Mouse (Mus musculus): ENCODE measurements around the gene Rnase13.

Rnase13 gene

DNA sequence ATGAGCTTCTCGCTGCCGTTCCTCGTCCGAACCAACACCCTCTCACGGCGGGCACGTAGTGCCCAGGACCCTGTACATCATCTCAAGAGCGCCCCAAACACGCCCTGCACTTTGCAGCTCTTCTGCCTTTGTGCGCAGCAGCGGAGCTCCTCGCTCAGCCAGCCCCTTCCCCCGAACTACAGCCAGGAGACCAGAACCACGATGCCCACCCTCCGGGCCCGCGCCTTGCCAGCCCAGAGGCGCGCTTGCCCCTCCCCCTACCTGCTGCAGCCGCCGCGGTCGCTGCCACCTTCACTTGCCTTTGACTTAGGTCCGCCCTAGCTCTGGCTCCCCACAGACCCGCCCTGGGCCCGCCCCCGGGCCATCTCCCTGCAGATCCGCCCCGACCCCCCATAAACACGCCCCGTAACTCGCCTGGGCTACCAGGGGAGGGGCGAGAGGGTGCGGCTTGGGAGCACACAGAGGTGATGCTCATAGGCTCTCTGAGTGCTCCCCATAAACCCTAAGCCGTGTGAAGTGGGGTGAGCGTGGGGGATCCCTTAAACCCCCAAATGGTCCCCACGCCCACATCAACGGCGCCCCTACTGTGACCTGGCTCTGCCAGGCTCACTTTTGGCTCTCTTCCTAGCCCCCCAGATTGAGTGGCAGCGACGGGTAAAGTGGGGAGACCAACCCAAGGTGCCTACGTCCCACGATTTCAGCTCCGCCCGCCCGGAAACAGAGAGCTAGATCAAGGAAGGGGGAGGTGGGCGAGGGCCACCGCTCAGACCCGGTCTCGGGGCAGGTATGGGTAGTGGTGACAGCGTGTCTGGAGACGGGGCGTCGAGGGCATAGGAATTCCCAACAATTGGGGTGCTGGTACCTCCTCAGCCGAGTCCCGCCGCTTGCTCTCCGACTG is 9.3 kb downstream of the Rnase13 start:
- ATAC-seq (ENCODE audit: low TSS enrichment): peak; percentile 62

DNA sequence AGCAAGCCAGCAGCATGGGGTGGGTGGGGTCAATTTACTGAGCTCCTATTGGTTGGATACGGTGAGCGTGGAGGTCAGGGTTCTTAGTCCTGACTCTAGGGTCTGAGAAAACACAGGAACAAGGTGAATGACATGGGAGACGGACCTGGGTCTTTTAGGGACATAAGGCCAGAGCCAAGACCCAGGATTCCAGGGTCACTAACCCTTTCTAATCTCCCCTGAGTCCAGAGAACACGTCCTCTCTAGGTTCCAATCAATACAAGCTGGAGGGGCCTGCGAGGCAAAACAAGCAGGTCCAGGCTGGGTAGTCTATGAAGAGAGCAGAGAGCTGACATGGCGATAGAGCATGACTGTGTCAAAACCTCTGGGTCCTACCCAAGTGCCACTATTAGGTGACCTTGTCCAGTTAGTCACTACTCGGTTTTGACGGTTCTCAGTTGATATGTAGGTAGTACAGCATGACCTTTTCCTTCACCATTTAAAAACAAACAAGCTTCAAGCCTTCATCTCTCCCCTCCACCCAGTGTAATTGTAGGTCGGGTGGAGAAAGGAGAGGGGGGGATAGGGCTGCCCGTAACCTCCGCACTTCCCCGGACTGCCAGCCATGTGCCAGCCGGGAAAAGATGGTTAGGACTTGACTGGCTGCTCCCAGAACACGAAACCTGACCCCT is 10.0 kb downstream of the Rnase13 start:
- 0 out of 2 replicates have a peak, but pooled peaks have one; percentile 0 for ATAC-seq (ENCODE audit: low TSS enrichment)

DNA sequence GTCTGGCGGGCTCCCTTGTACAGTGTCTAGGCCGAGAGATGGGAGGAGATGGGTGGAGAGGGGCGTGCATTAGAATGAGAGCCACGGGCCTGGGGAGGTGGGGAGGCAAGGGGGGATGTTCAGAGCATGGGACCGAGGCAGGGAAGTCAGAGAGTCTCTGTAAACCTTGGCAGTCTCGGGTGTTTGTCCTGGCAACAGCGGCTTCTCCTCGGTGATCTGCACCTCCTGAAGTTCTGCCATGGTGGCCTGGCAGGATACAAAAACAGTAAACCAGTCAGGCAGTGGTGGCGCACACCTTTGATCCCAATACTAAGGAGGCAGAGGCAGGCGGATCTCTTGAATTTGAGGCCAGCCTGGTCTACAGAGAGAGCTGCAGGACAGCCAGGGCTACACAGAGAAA is 11.3 kb downstream of the Rnase13 start:
- ATAC-seq (ENCODE audit: low TSS enrichment): no peak

DNA sequence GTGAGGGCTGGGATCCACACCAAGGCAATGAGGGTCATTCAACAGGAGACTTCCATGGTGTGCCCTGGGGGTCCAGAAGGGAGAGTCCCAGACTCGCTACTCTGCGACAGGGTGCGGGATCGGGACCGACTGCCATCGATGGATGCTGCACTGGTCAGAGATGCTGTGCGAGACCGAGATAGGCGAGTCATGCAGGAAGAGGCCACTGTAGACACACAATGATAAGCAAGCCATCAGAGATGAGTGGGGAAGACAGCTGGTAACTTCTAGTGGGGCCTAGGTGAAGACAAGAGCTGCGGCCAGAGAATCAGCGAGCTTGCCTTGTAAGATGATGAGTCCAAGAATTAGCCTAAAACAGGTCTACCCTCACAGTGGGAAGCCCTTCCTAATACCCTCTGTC is 16.5 kb downstream of the Rnase13 start:
- no peak for ATAC-seq (ENCODE audit: low TSS enrichment)

DNA sequence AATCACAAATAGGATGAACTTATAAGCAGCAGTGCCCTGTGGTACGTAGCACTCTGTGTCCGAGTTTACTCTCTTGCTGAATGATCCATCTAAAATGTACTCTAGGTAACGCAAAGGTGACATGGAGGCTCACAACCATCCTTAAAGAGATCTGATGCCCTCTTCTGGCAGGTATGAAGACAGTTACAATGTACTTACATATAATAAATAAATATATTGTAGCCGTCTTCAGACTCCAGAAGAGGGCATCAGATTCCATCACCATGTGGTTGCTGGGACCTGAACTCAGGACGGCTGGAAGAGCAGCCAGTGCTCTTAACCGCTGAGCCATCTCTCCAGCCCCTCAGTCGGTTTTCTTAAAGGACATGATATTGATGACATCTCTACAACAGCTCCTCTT is 17.9 kb downstream of the Rnase13 start:
- 0 out of 2 replicates have a peak, but pooled peaks have one; percentile 22 for ATAC-seq (ENCODE audit: low TSS enrichment)

DNA sequence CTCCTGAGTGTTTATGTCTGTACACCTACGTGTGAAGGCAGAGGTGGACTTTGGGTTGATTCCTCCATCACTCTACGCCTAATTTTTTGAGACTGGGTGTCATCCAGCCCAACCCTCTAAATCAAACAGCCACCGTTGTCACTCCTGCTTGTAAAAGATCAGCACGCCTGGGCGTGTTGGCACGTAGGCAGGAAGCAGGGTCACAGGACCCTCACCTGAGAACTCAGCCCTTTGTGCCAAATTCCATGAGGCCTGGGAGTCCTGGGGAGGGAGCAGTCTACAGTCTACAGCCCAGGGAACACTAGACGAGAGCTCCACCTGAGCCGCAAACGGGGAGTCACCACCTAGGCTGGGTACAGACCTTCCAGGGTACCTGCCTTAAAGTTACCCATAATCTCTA is 18.8 kb downstream of the Rnase13 start:
- no peak for ATAC-seq (ENCODE audit: low TSS enrichment)

DNA sequence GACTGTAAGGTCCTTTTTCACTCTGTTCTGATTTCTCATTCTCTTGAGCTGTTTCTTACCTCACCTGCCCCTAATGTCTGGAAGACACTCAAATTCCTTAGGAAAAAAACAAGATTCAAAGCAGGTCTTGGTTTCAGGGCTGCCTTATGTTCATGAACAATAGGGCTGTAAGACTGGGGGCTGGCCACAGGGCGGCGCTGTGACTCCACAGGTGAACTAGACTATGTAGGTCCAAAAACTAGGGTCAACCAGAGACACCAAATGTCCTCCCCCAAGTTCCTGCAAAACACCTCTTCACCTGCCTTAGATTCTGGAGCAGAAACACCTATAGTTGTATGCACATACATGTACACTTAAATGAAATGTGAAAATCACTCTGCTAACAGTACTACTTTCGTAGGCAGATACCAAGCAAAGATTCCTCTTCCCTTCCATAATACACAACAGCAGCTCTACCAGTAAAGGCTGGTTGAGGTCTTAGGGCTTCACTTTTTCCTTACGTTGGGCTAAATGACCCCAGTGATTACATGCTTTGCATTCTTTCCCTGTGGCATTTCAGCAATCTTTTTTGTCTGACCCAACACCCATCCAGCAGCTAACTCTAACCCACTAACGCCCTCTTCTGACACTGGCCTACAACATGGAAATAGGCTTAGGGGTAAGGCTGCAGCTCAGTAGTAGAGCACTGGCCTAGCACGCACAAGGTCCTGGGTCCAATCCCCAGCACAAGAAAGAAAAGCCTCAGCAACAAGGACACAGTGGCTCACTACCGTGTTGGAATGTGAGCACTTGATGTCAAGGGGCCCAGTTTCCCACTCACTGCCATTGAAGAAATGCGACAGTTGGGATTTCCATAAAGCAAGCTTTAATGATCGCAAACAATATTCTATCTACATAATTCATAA is 19.5 kb downstream of the Rnase13 start:
- peak; percentile 83 for ATAC-seq (ENCODE audit: low TSS enrichment)

DNA sequence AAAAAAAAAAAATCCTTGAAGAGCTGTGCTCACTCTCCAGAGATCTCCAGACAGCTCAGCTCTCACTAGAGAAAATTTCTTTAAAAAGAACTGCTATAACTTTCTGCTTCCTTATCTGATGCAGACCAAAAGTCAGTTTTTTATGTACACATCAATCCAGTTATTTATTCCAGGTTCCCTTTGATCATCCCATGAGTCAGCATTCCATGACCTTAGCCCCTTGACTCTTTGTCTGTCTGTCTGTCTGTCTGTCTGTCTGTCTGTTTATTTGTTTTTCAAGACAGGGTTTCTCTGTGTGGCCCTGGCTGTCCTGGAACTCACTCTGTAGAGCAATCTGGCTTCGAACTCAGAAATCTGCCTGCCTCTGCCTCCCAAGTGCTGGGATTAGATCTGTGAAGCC is 23.2 kb downstream of the Rnase13 start:
- no peak for ATAC-seq (ENCODE audit: low TSS enrichment)

DNA sequence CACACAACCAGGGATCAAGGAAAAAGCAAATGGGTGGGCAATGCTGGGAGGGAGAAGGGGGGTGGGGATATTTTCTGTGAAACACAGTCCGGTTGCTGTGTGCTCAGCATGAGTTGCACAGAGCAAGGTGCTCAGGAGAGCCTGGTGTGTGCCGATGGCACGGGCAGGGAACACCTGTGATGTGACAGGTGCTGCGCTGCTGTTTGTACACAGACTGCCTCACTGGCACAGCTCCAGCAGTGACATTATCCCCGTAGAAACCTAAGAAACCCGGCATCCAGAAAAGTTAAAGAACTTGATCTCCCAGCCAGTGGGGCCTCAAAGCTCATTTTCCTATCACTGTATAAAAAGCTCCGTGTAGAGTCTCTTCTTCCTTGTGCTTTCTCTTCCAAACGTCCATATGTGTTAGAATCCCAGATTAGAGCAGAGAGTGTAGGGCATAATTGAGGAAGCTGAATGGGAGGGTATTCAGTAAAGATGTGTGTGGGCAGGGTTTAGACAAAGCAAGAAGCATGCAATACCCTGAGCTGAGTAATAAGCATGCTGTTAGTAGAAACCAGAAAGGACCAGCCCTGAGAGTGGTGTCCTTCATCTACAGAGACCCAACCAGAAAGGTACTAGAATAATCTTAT is 25.9 kb downstream of the Rnase13 start:
- ATAC-seq (ENCODE audit: low TSS enrichment): peak; percentile 86

DNA sequence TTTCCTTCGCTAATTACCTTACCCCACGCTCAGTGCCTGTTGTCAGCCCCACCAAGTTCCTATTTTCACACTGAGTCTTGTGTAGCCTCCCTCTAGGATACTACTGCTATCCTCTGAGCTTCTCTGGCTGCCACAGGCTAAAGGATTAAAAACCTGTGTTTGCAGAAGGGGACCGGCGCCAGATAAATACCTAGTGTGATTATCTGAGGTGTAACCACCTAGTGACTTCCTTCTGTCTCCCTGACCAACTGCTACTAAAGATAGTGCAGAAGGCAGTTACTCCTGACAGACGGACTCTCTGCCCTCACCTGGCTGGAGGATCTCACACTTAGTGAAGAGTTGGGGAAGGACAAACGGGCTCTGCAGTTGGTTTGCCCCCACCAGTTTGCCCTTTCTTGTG is 26.6 kb downstream of the Rnase13 start:
- ATAC-seq (ENCODE audit: low TSS enrichment): no peak

DNA sequence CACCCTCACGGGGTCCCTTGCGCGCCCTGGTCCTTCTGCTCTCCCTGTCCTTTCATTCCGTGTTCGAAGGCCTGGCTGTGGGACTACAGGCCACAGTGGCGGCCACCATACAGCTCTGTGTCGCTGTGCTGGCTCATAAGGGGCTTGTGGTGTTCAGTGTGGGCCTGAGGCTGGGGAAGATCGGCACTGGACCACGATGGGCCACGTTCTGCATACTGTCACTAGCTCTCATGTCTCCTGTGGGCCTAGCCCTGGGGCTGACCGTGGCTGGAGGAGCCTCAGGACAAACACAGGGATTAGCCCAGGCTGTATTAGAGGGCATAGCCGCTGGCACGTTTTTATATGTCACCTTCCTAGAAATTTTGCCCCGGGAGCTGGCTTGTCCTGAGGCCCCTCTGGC is 27.5 kb downstream of the Rnase13 start:
- no peak for ATAC-seq (ENCODE audit: low TSS enrichment)

DNA sequence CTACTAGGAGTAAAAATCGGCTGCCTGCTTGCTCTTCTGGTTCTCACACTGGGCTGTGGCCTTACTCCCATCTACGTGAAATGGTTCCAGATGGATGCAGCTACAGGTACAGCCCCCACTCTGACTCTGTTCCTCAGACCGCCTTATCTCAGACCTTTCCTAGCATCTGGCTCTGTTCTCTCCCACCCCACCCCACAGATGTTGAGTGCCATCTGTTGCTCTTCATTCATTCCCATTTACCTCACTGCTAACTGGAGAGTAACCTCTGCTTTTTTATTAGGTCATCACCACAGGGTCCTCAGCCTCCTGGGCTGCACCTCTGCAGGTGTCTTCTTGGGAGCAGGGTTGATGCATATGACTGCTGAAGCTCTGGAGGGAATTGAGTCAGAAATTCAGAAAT is 28.8 kb downstream of the Rnase13 start:
- ATAC-seq (ENCODE audit: low TSS enrichment): no peak

DNA sequence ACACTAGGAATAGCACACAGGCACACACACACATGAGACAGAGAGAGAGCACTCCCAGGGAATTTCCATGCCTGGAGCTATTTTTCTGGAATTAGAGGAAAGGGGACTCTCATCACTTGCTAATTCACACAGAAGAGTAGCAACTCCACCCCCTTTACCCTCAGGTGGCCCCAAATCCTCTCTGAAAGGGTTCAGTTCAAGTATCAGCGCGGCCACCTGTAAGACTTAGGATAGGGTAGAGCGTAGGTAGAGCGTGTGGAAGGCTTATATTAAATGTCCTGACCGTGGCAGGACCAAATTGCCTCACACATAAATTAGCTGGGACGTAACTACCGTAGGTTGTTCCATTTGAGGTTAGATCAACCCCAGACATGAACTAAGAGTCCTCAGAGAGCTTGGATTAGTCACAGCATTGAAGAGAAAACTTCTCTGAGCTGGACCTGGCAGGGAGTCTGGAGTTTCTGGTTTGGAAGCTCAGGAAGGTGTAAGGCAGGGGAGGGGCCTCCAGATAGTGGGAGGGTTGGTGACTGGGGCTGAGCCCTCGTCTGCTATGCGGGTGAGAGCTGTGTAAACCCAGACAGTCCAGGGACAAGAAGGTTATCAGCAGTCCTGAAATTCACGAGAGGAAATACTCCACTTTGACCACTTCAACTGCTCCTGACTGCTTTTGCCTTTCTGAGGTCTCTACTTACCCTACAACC is 29.3 kb downstream of the Rnase13 start:
- ATAC-seq (ENCODE audit: low TSS enrichment): no peak

DNA sequence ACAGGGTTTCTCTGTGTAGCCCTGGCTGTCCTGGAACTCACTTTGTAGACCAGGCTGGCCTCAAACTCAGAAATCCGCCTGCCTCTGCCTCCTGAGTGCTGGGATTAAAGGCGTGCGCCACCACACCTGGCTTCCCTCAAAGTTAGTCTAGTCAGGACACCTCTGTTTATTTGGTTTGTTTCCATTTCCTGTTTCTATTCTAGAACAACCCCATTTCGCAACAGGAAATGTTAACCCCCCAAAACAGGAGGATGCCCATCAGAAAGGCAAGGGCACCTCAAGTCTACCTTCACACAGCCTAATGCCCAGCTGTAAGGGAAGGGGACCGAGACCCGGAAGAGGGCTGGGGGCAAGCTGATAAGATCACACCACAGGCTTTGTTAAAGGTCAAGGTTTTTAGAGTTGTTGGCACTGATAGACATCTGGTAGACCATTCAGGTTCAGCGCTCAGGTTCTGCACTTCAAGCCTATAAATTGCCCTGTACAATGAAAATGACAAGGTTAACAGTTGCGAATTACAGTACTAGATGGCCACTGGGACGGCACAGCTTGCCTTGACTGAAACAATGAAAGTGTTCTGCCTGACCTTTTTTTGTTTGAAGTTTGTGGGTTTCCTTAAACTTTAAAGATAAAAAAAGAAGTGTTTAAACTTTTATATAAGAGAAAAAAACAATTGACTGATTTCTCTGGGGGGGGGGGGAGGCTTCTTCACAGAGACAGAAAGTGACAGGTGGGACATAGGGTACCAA is 30.2 kb downstream of the Rnase13 start, which contains the start of gene Slc39a2:
Gene Slc39a2, plus strand, starts transcription at position 699 of the 749 bp plus-strand sequence.
- no peak for ATAC-seq (ENCODE audit: low TSS enrichment)

DNA sequence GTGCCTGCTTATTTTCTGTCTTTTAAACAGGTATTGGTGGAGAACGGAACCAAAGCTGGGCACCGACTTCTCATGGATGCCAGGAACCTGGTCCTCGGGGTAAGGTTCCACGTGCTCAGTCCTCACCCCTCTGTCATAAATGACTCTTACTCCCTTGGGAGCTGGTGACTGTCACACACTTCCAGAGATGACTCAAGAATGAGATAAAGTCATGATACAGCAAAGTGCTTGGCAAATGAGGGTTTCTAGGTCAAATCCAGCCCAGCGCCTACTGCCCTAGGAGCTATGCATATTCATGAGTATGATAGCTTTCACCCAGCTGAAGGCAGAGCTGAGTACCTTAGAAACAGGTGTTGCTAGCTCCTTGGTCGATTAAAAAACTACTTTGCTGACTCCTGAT is 32.7 kb downstream of the Rnase13 start:
- no peak for ATAC-seq (ENCODE audit: low TSS enrichment)

DNA sequence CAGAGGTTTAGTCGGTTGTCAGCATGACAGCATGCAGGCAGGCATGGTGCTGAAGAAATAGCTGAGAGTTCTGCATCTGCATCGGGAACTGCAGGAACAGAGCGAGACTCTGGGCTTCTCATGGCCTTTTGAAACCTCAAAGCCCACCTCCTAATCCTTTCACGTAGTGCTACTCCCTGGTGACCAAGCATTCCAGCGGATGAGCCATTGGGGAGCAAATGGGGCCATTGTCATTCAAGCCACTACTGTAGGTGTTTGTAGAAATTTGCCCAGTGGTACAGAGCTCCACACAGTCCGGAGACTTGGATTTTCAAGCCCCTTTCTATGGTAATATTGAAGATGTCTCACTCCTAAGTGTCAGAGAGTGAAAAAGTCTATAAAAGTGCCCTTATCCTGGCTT is 36.5 kb downstream of the Rnase13 start:
- ATAC-seq (ENCODE audit: low TSS enrichment): no peak

DNA sequence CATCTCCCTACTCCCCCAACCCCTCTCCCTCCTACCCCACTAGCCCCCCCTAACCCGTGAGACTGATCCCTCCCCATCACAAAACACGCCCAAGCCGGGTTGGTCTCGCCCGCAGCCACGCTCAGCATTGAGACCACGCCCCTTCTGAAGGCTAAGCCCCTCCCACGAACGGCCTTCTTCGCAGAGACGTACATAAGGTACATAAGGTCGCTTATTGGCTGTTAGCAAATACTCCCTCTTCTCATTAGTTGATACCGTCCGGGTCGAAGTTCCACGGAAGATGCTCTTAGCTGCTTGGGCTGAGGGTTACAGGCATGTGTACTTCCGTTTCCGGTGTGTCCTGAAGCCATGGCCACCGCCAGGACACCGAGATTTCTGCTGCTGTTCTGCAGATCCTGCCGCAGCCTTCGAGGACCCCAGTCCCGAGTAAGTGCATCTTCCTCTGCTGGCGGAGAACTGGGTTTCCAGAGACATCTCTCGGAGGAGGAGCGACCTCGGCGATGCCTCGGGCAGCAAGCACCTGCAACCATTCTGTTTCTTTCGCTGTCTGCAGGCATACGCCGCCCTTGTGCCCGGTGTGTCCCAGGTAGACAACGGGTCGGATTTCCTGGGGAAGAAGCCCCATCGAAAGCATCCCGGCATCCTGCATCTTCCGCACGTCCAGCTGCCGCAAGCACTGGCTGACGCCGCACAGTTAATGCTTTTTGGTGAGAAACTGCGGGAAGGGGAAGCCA is 37.8 kb downstream of the Rnase13 start, which contains the start of gene Mettl17:
Gene Mettl17, plus strand, starts transcription at position 245 of the 734 bp plus-strand sequence.
- ATAC-seq (ENCODE audit: low TSS enrichment): peak; percentile 99

DNA sequence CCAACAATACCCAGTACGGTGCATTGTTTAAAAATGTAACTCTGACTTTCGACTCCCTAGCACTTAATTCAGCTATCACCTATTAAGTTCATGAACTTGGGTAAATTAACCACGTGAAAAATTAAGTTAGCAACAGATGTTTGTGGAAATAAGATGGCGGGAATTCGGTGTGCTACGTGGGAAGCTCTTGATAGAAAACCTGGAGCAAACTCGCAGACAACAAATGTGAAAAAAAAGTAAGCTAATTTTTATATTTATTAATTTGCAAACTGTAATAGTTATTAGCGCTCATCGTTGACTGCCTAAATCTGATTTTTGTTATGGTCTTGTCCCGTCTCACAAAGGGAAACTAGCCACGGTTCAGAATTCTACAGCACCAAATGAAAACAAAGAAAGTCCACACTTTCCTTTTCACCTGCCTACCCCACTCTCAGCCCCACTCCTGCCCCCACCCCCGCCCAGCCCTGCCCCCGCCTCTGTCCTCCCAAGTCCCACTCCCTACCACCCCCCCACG is 38.5 kb downstream of the Rnase13 start:
- ATAC-seq (ENCODE audit: low TSS enrichment): no peak

DNA sequence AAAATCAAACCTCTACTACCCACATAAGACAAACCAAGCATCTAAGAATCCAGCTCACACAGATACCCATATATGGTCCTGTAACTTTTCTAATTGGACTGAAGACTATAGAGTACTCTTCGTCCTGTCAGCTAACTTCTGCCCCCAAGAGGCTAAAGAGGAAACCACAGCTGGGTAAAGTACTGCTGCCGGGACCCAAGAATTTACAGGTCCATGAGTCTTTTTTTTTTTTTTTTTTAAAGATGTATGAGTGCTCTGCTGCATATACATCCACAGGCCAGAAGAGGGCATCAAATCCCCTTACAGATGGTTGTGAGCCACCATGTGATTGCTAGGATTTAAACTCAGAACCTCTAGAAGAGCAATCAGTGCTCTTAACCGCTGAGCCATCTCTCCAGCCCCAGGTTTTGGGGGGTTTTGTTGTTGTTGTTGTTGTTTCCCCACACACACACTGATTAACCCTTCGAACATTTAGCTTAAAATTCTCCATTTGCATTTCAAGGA is 39.0 kb downstream of the Rnase13 start:
- ATAC-seq (ENCODE audit: low TSS enrichment): peak; percentile 51

Measured in frontal cortex, adult (tissue).